ENCODE assay signal across 8 mouse cellular contexts in the genomic region with DNA sequence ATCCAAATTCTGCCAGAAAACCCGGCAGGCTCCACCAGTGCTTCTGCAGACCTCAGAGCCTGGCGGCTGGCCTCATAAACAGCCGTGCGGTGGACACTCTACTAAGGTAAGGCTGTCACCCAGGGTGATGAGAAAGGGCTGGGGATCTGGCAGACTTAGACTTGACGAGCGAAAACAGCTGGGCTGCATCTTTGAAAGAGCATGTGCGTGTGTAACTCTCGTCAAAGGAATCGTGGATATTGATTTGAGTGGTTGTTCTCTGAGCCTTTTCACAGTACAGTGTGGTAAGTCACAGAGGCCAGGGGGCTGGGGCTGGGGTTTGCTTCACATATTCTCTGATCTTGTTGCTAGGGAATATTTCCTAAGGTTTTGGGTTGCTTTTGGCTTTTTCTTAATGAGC. TPM values are rescaled to one million over a fixed set of nuclear protein-coding genes. Genes with fewer than 3 reads are reported as not detected.
DNase-seq lines count a peak whose midpoint lies in the region; ATAC-seq and TF ChIP-seq lines count a peak whose summit lies in the region.

A gene (plus strand): TSS at position 26 of the 400 bp plus-strand sequence.

- H3K36me3 ChIP-seq in heart, embryonic 11.5 days (ENCODE audit: control insufficient read depth, insufficient read depth, low read length), result no peaks in the 10 kb centered on the region
- H3K36me3 ChIP-seq in midbrain, embryonic 13.5 days, result no peaks in the 10 kb centered on the region

- no peaks in the 10 kb centered on the region for H3K4me1 ChIP-seq in lung, adult 2 months (ENCODE audit: control insufficient read depth, insufficient read depth, low read length)
- no peaks in the 10 kb centered on the region for H3K4me1 ChIP-seq in cortical plate, adult 2 months (ENCODE audit: control insufficient read depth, insufficient read depth, low read length)
- no peaks in the 10 kb centered on the region for H3K4me1 ChIP-seq in heart, embryonic 11.5 days (ENCODE audit: control insufficient read depth, insufficient read depth, low read length)
- 0 out of 2 replicates have a peak, but pooled peaks cover 9% of the 10 kb centered on the region for H3K4me1 ChIP-seq in midbrain, embryonic 13.5 days (replicated peaks)

- H3K4me3 ChIP-seq in lung, adult 2 months (replicated peaks; ENCODE audit: extremely low read depth, low read depth, low read length), result no peak within 1 kb of the TSS
- no peak within 1 kb of the TSS for H3K4me3 ChIP-seq in cortical plate, adult 2 months (ENCODE audit: insufficient read depth, low read length)
- no peak within 1 kb of the TSS for H3K4me3 ChIP-seq in heart, embryonic 11.5 days (ENCODE audit: low read depth, low read length)
- H3K4me3 ChIP-seq in midbrain, embryonic 13.5 days (replicated peaks), result no peak within 1 kb of the TSS

- no peak for ATAC-seq in heart, embryonic 11.5 days (replicated peaks; ENCODE audit: insufficient number of reproducible peaks, low FRiP score, low TSS enrichment)
- no peak for ATAC-seq in midbrain, embryonic 13.5 days

- H3K4me2 ChIP-seq in heart, embryonic 11.5 days, result no peak within 1 kb of the TSS
- no peak within 1 kb of the TSS for H3K4me2 ChIP-seq in midbrain, embryonic 13.5 days (replicated peaks)

- no peak for DNase-seq in lung, adult 2 months
- no peak for DNase-seq in lung, postnatal 36 days
- no peak for DNase-seq in layer of hippocampus, postnatal 36 days
- DNase-seq in spleen, postnatal 36 days (ENCODE audit: low spot score in 2 of 2), result no peak
- no peak for DNase-seq in cerebellum, postnatal 25 days

- TF ChIP-seq POLR2A in lung, adult 2 months (IDR thresholded peaks at IDR 0.05; ENCODE audit: borderline replicate concordance, extremely low read depth, low read depth, low read length), result no peak
- no peak for TF ChIP-seq POLR2A in cortical plate, adult 2 months (IDR thresholded peaks at IDR 0.05; ENCODE audit: extremely low read depth, insufficient read depth, low read length)

- H3K9ac ChIP-seq in heart, embryonic 11.5 days (ENCODE audit: low read depth, low read length), result no peak within 1 kb of the TSS
- H3K9ac ChIP-seq in midbrain, embryonic 13.5 days (replicated peaks), result no peak within 1 kb of the TSS

- WGBS in lung, adult 2 months, result 56% methylated on average over 9 of the region's 9 CpGs
- WGBS in heart, embryonic 11.5 days (ENCODE audit: insufficient replicate concordance), result 60% methylated on average over 9 of the region's 9 CpGs
- WGBS in midbrain, embryonic 13.5 days, result 55% methylated on average over 9 of the region's 9 CpGs

- no peak within 1 kb of the TSS for H3K27ac ChIP-seq in cortical plate, adult 2 months (ENCODE audit: insufficient read depth, low read length)
- H3K27ac ChIP-seq in heart, embryonic 11.5 days (ENCODE audit: low read depth, low read length), result no peak within 1 kb of the TSS
- H3K27ac ChIP-seq in midbrain, embryonic 13.5 days, result no peak within 1 kb of the TSS

- no peak for TF ChIP-seq CTCF in lung, adult 2 months (IDR thresholded peaks at IDR 0.05; ENCODE audit: insufficient read depth, low read length)
- TF ChIP-seq CTCF in cortical plate, adult 2 months (IDR thresholded peaks at IDR 0.05; ENCODE audit: extremely low read depth, insufficient read depth, low read length), result no peak

- H3K9me3 ChIP-seq in heart, embryonic 11.5 days (replicated peaks; ENCODE audit: control insufficient read depth, low read length), result no peaks in the 10 kb centered on the region
- H3K9me3 ChIP-seq in midbrain, embryonic 13.5 days, result no peaks in the 10 kb centered on the region

- H3K27me3 ChIP-seq in heart, embryonic 11.5 days (ENCODE audit: control insufficient read depth, insufficient read depth, low read length), result no peaks in the 10 kb centered on the region
- no peaks in the 10 kb centered on the region for H3K27me3 ChIP-seq in midbrain, embryonic 13.5 days

RNA-seq across cellular contexts. Expression of the gene that starts here (rescaled TPM):
- polyA plus RNA-seq in lung, adult 2 months (2012; rRNA removed), result 25.5 and 35.6 TPM in 2 replicates
- polyA plus RNA-seq in cortical plate, adult 2 months (2012; rRNA removed), result 36.8 and 38.3 TPM in 2 replicates
- polyA plus RNA-seq in heart, embryonic 11.5 days (2014; fragmentation: Nextera tagmentation; extraction: Ambion mirVana), result 88.2 and 92.3 TPM in 2 replicates
- 10 to 100 TPM; 49.0 to 53.9 TPM for total RNA-seq in layer of hippocampus, postnatal 36 days (2021)
- 133 and 141 TPM in 2 replicates for polyA plus RNA-seq in midbrain, embryonic 13.5 days (2015; fragmentation: Nextera tagmentation; extraction: Ambion mirVana)
